Mouse (Mus musculus) G1E-ER4 (cell line): ENCODE results near the gene Hspbp1. TPM values are rescaled to one million over a fixed set of nuclear protein-coding genes. Genes with fewer than 3 reads are reported as not detected.

Source experiments
- GATA1 ChIP-seq: IDR thresholded peaks from one replicate; pipeline ENCODE4 v1.8.0; 2012; ENCODE audit warnings: low read length, inconsistent platforms
- polyA plus RNA-seq: library from polyadenylated mRNA; stranded (reverse); fragments of >175 nt; gene quantifications from 2 replicates; pipeline ENCODE4 v1.2.3, GENCODE M21; 2012

Hspbp1 gene
- polyA plus RNA-seq, 1 experiment = 302 TPM

- no peak for TF ChIP-seq GATA1
Observed at GRCm38 (mm10) chr7:4675200-4675599, 9.7 kb downstream of the Hspbp1 start.

DNA sequence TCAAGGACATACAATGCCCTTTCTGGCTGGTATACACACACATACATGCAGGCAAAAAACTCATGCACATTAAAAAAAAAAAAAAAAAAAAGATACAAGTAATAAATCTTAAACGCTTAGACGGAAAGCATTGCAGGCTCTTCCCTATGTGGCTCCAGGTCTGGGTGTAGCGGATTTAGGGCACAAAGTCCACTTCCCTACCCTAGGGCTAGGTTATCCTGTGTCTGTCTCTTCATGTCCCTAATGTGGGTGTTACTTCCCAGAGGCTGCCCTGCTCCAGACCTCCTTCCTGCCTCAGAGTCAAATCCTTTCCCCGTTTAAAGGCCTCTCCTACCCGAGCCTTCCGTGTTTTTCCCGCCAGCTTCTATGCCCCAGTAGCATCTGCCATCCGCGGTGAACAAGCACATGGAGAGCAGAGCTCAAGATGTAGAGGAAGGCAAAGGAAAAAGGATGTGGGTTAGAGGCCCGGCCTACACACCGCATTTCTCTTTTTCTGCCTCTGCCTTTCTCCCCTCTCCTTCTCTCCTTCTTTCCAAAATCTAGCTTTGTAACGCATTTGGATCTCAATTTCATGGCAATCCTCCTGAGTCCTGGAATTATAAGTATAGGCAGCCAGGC lies 10.6 kb downstream of the Hspbp1 start:
- TF ChIP-seq GATA1 = no peak

GRCm38 (mm10) chr7:4671956-4672355 lies 12.9 kb downstream of the Hspbp1 start:
- no peak for TF ChIP-seq GATA1

GRCm38 (mm10) chr7:4670655-4671255 lies 14.1 kb downstream of the Hspbp1 start:
- peak; percentile 69 for TF ChIP-seq GATA1

DNA sequence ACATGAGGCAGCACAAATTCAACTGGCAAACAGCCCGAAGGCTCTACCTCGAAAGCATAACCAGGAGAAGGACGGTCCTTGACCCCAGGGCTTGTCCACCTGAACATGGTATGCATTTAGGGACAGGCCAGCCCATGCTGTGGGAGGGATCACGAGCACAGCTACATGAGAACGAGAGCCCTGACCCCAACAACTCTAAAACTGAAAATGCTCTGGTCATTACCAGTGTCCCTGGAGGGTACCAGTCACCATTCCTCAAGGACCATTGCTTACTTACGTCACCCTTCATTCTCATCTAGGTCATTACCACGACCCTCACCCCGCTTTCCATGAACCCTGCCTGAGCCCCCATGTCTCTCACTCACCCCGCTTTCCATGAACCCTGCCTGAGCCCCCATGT lies 15.7 kb downstream of the Hspbp1 start:
- no peak for TF ChIP-seq GATA1

GRCm38 (mm10) chr7:4668506-4668905 lies 16.4 kb downstream of the Hspbp1 start:
- no peak for TF ChIP-seq GATA1

- TF ChIP-seq GATA1 = no peak
Observed at GRCm38 (mm10) chr7:4666871-4667270, 18.0 kb downstream of the Hspbp1 start.

DNA sequence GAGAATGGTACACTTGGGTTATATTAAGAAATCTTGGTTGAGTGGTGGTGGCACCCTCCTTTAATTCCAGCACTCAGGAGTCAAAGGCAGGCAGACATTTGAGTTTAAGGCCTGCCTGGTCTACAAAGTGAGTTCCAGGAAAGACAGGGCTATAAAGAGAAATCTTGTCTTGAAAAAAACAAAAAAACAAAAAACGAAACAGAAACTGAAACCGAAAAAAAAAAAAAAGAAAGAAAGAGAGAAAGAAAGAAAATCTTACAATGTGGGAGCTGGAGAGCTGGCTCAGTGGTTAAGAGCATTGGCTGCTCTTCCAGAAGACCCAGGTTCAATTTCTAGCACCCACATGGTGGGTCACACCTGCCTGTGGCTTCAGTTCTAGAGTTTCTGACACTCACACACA lies 21.1 kb downstream of the Hspbp1 start:
- no peak for TF ChIP-seq GATA1

DNA sequence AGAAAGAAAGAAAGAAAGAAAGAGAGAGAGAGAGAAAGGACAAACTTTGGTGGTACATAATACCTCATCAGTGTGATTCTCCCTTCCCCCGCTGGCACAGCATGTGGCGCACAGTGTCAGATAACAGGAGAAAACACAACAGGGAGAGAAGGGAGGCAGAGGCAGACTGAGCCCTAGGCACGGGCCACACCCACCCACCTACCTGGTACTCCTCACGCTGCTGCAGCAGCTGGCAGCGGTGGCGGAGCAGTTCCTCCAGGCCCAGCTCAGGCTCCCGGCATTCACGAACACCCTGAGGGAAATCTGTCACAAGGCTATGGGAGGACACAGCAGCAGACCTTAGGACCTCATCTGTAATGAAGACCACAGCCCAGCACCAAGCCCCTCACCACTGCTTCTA lies 21.7 kb downstream of the Hspbp1 start:
- TF ChIP-seq GATA1 = no peak

GRCm38 (mm10) chr7:4659911-4660443 lies 24.9 kb downstream of the Hspbp1 start:
- TF ChIP-seq GATA1 = no peak

- TF ChIP-seq GATA1 = no peak
Observed at GRCm38 (mm10) chr7:4658912-4659551, 25.8 kb downstream of the Hspbp1 start, which contains the start of gene Ppp6r1. TSS of gene Ppp6r1 (minus strand) at chr7:4659019.

DNA sequence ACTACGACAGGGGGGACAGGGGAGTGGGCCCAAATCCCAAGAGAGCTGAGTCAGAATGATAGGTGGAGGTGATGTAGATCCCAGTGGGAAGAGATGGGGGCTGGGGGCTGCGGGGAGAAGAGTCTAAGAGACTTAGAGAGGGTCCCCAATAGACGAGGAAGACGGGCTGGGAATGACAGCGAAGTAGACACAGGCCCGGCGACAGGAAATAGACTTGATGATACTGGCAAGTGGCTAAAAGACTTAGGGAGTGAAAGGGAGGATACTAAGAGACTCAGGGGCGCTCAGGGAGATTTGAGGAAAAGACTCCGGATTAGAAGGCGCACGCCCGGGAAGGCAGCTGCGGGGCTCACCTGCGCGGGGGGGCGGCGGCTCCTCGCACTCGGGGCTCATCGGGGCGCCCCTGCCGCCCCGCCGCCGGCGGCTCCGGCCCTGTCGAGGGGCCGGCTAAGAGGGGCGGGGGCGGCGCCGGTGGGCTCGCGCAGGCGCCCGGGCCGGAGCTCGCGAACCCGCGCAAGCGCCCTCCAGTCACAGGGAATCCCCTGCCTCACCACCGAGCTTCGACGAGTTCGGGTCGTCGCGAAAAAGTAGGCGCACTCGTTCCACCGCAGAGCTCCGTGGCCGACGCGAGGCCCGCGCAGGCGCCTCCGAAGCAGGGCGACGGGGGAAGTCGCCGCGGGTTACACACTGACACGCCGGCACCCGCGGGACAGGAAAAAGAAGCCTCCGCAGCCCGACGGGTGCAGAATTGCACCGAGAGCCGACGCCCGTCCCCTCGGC lies 26.6 kb downstream of the Hspbp1 start:
- TF ChIP-seq GATA1 = no peak

GRCm38 (mm10) chr7:4657521-4658127 lies 27.2 kb downstream of the Hspbp1 start:
- no peak for TF ChIP-seq GATA1

DNA sequence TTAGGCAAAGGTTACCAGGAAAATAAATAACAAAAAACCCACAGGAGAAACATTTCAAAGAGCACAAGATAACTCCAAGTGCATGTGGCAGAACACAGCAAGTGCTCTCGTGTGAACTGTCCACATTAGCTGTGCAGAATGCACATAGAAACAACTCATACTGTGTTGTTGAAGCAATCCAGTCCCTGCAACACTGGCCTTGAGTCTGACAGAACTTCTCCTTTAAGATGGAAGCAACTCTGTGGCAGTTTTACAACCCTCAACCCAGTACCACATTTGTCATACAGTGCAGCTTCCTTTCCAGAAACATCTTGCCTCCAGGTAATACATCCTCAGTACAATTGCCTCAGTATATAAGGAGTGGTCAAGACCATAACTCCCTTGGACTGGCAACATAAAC lies 28.1 kb downstream of the Hspbp1 start:
- TF ChIP-seq GATA1 = no peak

DNA sequence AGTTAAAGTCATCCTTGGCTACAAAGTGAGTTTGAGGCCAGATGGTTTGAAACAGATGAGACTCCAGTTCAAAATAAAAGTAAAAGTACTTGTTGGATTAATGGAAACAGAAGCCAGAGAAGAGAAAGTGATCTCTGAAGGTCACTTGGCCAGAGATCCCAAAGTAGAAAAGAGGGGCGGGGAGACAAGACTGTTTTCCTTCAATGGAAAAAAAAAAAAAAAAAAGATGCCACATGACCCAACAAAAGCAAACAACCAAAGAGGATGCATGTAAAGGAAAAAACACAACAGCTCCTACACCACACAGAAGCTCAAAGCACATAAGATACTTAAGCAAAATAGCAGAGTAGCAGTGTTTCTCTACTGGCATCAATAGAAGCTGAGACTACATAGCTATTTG lies 29.0 kb downstream of the Hspbp1 start:
- TF ChIP-seq GATA1 = no peak
